In the genomic region with DNA sequence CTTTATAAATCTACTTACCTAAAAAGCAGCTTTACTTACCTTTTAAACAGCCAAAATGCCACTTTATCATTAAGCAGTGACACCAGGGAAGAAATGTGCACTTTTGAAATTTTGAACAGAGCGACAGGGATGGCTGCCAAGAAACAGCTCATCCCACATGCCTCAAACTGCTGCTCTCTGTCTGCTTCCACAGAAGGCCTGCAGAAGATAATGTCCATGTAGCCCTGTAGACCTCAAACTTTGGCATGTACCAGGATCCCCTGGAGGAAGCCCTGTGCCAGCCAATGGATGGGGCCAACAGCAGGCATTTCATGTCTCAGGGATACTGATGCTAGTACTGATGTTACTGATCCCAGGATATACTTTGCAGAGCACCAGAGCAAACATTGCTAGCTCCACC, we compare ENCODE assay signal across 16 mouse cellular contexts.
DNase-seq lines count a peak whose midpoint lies in the region; ATAC-seq lines count a peak whose summit lies in the region.
"Had no signal": no experiment of that assay in that cellular context is flagged by ENCODE, and none has a peak within 500 bp of the region (broad histone marks: within the 10 kb centered on the region; RNA-seq: fewer than 3 reads in every experiment).

No protein-coding gene starts in this region.

- no peak overlapping the region for H3K9ac ChIP-seq in heart, embryonic 12.5 days
- no peak overlapping the region for H3K9ac ChIP-seq in midbrain, embryonic 13.5 days (replicated peaks)
- H3K9ac ChIP-seq: forebrain, embryonic 15.5 days; heart, embryonic 13.5 days; hindbrain, embryonic 12.5 days; liver, embryonic 14.5 days; midbrain, embryonic 12.5 days; neural tube, embryonic 12.5 days had no signal

- peak; percentile 5 for DNase-seq in heart, postnatal 4 days
- DNase-seq in cerebellum, adult 8-10 months = peak; percentile 1
- peak; percentile 5 to 6 for DNase-seq in cerebellum, postnatal 36 days
- peak; percentile 18 to 44 for DNase-seq in layer of hippocampus, postnatal 36 days
- no peak for DNase-seq in lung, postnatal 10 days
- DNase-seq: gastrocnemius, postnatal 25 days; kidney, postnatal 25 days had no signal

- no peak overlapping the region for H3K4me2 ChIP-seq in heart, embryonic 12.5 days
- H3K4me2 ChIP-seq in midbrain, embryonic 13.5 days (replicated peaks) = no peak overlapping the region
- H3K4me2 ChIP-seq: forebrain, embryonic 15.5 days; heart, embryonic 13.5 days; hindbrain, embryonic 12.5 days; midbrain, embryonic 12.5 days; neural tube, embryonic 12.5 days had no signal

- no peaks in the 10 kb centered on the region for H3K27me3 ChIP-seq in heart, embryonic 12.5 days (replicated peaks)
- H3K27me3 ChIP-seq in midbrain, embryonic 13.5 days = no peaks in the 10 kb centered on the region
- H3K27me3 ChIP-seq: forebrain, embryonic 15.5 days; heart, embryonic 13.5 days; hindbrain, embryonic 12.5 days; midbrain, embryonic 12.5 days; neural tube, embryonic 12.5 days had no signal

- H3K27ac ChIP-seq in heart, embryonic 12.5 days (ENCODE audit: poor library complexity, severe bottlenecking) = no peak overlapping the region
- no peak overlapping the region for H3K27ac ChIP-seq in midbrain, embryonic 13.5 days
- H3K27ac ChIP-seq: forebrain, embryonic 15.5 days; heart, embryonic 13.5 days; hindbrain, embryonic 12.5 days; liver, embryonic 14.5 days; midbrain, embryonic 12.5 days; neural tube, embryonic 12.5 days had no signal

- no peak overlapping the region for H3K4me3 ChIP-seq in heart, embryonic 12.5 days
- no peak overlapping the region for H3K4me3 ChIP-seq in midbrain, embryonic 13.5 days (replicated peaks)
- H3K4me3 ChIP-seq: forebrain, embryonic 15.5 days; heart, embryonic 13.5 days; hindbrain, embryonic 12.5 days; midbrain, embryonic 12.5 days; neural tube, embryonic 12.5 days had no signal

- no peaks in the 10 kb centered on the region for H3K36me3 ChIP-seq in heart, embryonic 12.5 days
- no peaks in the 10 kb centered on the region for H3K36me3 ChIP-seq in midbrain, embryonic 13.5 days
- H3K36me3 ChIP-seq: forebrain, embryonic 15.5 days; heart, embryonic 13.5 days; hindbrain, embryonic 12.5 days; midbrain, embryonic 12.5 days; neural tube, embryonic 12.5 days had no signal

- H3K9me3 ChIP-seq in heart, embryonic 12.5 days (replicated peaks) = no peaks in the 10 kb centered on the region
- H3K9me3 ChIP-seq in midbrain, embryonic 13.5 days = no peaks in the 10 kb centered on the region
- H3K9me3 ChIP-seq: forebrain, embryonic 15.5 days; heart, embryonic 13.5 days; hindbrain, embryonic 12.5 days; midbrain, embryonic 12.5 days; neural tube, embryonic 12.5 days had no signal

- no peaks in the 10 kb centered on the region for H3K4me1 ChIP-seq in heart, embryonic 12.5 days (replicated peaks)
- no peaks in the 10 kb centered on the region for H3K4me1 ChIP-seq in midbrain, embryonic 13.5 days (replicated peaks)
- H3K4me1 ChIP-seq: forebrain, embryonic 15.5 days; heart, embryonic 13.5 days; hindbrain, embryonic 12.5 days; midbrain, embryonic 12.5 days; neural tube, embryonic 12.5 days had no signal

- ATAC-seq in heart, embryonic 12.5 days (ENCODE audit: insufficient number of reproducible peaks, low FRiP score) = no peak
- no peak for ATAC-seq in midbrain, embryonic 13.5 days
- ATAC-seq: forebrain, embryonic 15.5 days; intestine, embryonic 16.5 days had no signal

- 82% methylated on average over 1 of the region's 1 CpGs for WGBS in heart, embryonic 12.5 days
- WGBS in midbrain, embryonic 13.5 days = 79% methylated on average over 1 of the region's 1 CpGs
